Mouse (Mus musculus) gastrocnemius, postnatal 14 days (tissue): ENCODE measurements around the gene Dtymk. TPM values are rescaled to one million over a fixed set of nuclear protein-coding genes. Genes with fewer than 3 reads are reported as not detected.
"Not testable (repeated sequence)": the region's sequence is repeated elsewhere in the genome, so short reads cannot be mapped to it uniquely, and the experiment has no call there.

Experiments used
- DNase-seq: peaks from one replicate; pipeline ENCODE4 v3.0.0; 2021; ENCODE audit warnings: mixed read lengths
- intact Hi-C: fragments of 180-260 bp; cut with DNase I; formaldehyde crosslinking; loops from one replicate; pipeline ENCODE4 v1.15.1; 2025; ENCODE audit warnings: low total_unique reads
- long read RNA-seq, 2 experiments: library from polyadenylated mRNA; stranded (forward); transcript quantifications; one replicate each; pipeline ENCODE4 v2.0.0; 2021
- total RNA-seq, 2 experiments: library from RNA; stranded (reverse); gene quantifications; 2 replicates each; pipeline ENCODE4 v1.2.3; 2021

The Dtymk gene
- 10 to 100 TPM; 16.8 to 23.8 TPM for total RNA-seq
- long read RNA-seq, experiment 1, transcript Dtymk-201 (5 exons, 1,003 nt) = major isoform, 12 of 20 reads
- long read RNA-seq, experiment 1, transcript Dtymk-202 (2 exons, 1,055 nt) = minor isoform, 7 of 20 reads
- long read RNA-seq, experiment 1, partial matches to known transcripts = 0 of 20 reads
- long read RNA-seq, experiment 1, other reads (novel, unspliced or antisense) = 1 of 20 reads
- long read RNA-seq, experiment 2, transcript Dtymk-201 (5 exons, 1,003 nt) = minor isoform, 7 of 26 reads
- long read RNA-seq, experiment 2, transcript Dtymk-202 (2 exons, 1,055 nt) = major isoform, 10 of 26 reads
- long read RNA-seq, experiment 2, partial matches to known transcripts = 7 of 26 reads
- long read RNA-seq, experiment 2, other reads (novel, unspliced or antisense) = 2 of 26 reads

- intact Hi-C loops = no loop called here
- peak; percentile 91 for DNase-seq
Measured at GRCm38 (mm10) chr1:93801741-93802238, at the start of gene Dtymk. Gene Dtymk, minus strand, starts transcription at chr1:93801934.

GRCm38 (mm10) chr1:93845766-93846366, 44.1 kb upstream of the Dtymk start:
- DNase-seq, intact Hi-C loops: not testable (repeated sequence)

GRCm38 (mm10) chr1:93838569-93838968, 36.8 kb upstream of the Dtymk start:
- intact Hi-C loops, DNase-seq: not testable (repeated sequence)

- DNase-seq = no peak
- intact Hi-C loops = no loop called here
Measured at GRCm38 (mm10) chr1:93837335-93837734, 35.6 kb upstream of the Dtymk start.

- intact Hi-C loops = no loop called here
- no peak for DNase-seq
Measured at GRCm38 (mm10) chr1:93836532-93836913, 34.8 kb upstream of the Dtymk start.

GRCm38 (mm10) chr1:93835876-93836531, 34.3 kb upstream of the Dtymk start:
- no peak for DNase-seq
- intact Hi-C loops = no loop called here

GRCm38 (mm10) chr1:93835211-93835610, 33.5 kb upstream of the Dtymk start:
- DNase-seq = no peak
- intact Hi-C loops = no loop called here

GRCm38 (mm10) chr1:93834671-93835150, 33.0 kb upstream of the Dtymk start:
- DNase-seq = no peak
- intact Hi-C loops = no loop called here

GRCm38 (mm10) chr1:93832754-93833360, 31.1 kb upstream of the Dtymk start:
- DNase-seq, intact Hi-C loops: not testable (repeated sequence)

GRCm38 (mm10) chr1:93826540-93826835, 24.8 kb upstream of the Dtymk start:
- DNase-seq = peak; percentile 9
- intact Hi-C loops = no loop called here

GRCm38 (mm10) chr1:93825771-93826539, 24.2 kb upstream of the Dtymk start:
- no peak for DNase-seq
- intact Hi-C loops = no loop called here

- intact Hi-C loops = no loop called here
- peak; percentile 93 for DNase-seq
Measured at GRCm38 (mm10) chr1:93825105-93825674, 23.5 kb upstream of the Dtymk start.

- DNase-seq = no peak
- intact Hi-C loops = no loop called here
Measured at GRCm38 (mm10) chr1:93824609-93825008, 22.9 kb upstream of the Dtymk start, which contains the start of gene D2hgdh. Gene D2hgdh, plus strand, starts transcription at chr1:93824909.

- intact Hi-C loops = no loop called here
- DNase-seq = no peak
Measured at GRCm38 (mm10) chr1:93823796-93824495, 22.2 kb upstream of the Dtymk start.

GRCm38 (mm10) chr1:93818722-93819121, 17.0 kb upstream of the Dtymk start:
- DNase-seq = no peak
- intact Hi-C loops = no loop called here

- DNase-seq = no peak
- intact Hi-C loops = no loop called here
Measured at GRCm38 (mm10) chr1:93817823-93818532, 16.2 kb upstream of the Dtymk start.

GRCm38 (mm10) chr1:93811495-93812039, 9.8 kb upstream of the Dtymk start:
- no peak for DNase-seq
- intact Hi-C loops = no loop called here
